Mouse (Mus musculus) embryonic facial prominence, embryonic 10.5 days (tissue): ENCODE data around the gene Brca2. TPM values are rescaled to one million over a fixed set of nuclear protein-coding genes. Genes with fewer than 3 reads are reported as not detected.

ENCODE experiments used
- DNase-seq: peaks from one replicate; pipeline ENCODE4 v3.0.0-alpha.2; 2017; ENCODE audit warnings: low spot score
- H3K27ac ChIP-seq: fragments of 300-500 bp; sonication (generic); replicated peaks from 2 replicates; pipeline ENCODE4 v1.5.1; 2016; ENCODE audit warnings: mild to moderate bottlenecking
- H3K27me3 ChIP-seq: fragments of 300-500 bp; sonication (generic); replicated peaks from 2 replicates; pipeline ENCODE4 v1.6.1; 2016; ENCODE audit warnings: low read depth, mild to moderate bottlenecking; ENCODE audit not compliant: poor library complexity, severe bottlenecking
- H3K36me3 ChIP-seq: fragments of 300-500 bp; sonication (generic); replicated peaks from 2 replicates; pipeline ENCODE4 v1.6.1; 2016; ENCODE audit warnings: mild to moderate bottlenecking, moderate library complexity
- H3K4me1 ChIP-seq: fragments of 300-500 bp; sonication (generic); 2 replicates; pipeline ENCODE4 v1.6.1; 2016
- H3K4me3 ChIP-seq: fragments of 300-500 bp; sonication (generic); 2 replicates; pipeline ENCODE4 v1.5.1; 2016; ENCODE audit warnings: mild to moderate bottlenecking, moderate library complexity
- H3K9me3 ChIP-seq: fragments of 300-500 bp; sonication (generic); 2 replicates; pipeline ENCODE4 v1.6.1; 2016; ENCODE audit warnings: mild to moderate bottlenecking
- WGBS: fragments of 180-500 bp; shearing (Covaris S2); methylation state at CpG from one replicate; pipeline ENCODE4 v1.1.7; 2016; 5-methylcytosine and 5-hydroxymethylcytosine counted together
- polyA plus RNA-seq: library from polyadenylated mRNA; unstranded; fragments of >200 nt; fragmentation: Nextera tagmentation; extraction: Ambion mirVana; gene quantifications from 2 replicates; pipeline ENCODE4 v1.2.1, GENCODE M21; 2016

The Brca2 gene
- polyA plus RNA-seq, 1 experiment from 2014 or later: 42.5 TPM

- Histone ChIP-seq H3K9me3 (no peaks in the 10 kb centered on the region), H3K27ac (no peak overlapping the region), H3K27me3 (no peaks in the 10 kb centered on the region), H3K4me3 (no peak overlapping the region), H3K4me1 (peaks cover 16% of the 10 kb centered on the region), H3K36me3 (peaks cover 3% of the 10 kb centered on the region; the same call in 1 of the 2 replicates)
- WGBS: 89% methylated on average over 1 of the region's 1 CpGs
- no peak for DNase-seq
These were observed 2.9 kb upstream of the Brca2 start for GRCm38 (mm10) chr5:150519551-150519950.

GRCm38 (mm10) chr5:150522867-150523234 lies 421 bp downstream of the Brca2 start:
- Histone ChIP-seq H3K4me1 (peaks cover 16% of the 10 kb centered on the region), H3K27me3 (no peaks in the 10 kb centered on the region)

GRCm38 (mm10) chr5:150525239-150525638 lies 2.8 kb downstream of the Brca2 start:
- no peaks in the 10 kb centered on the region for H3K27me3 ChIP-seq
- H3K4me1 ChIP-seq: peaks cover 16% of the 10 kb centered on the region
- H3K36me3 ChIP-seq: peaks cover 30% of the 10 kb centered on the region
- DNase-seq: no peak
- no peak overlapping the region for H3K27ac ChIP-seq
- 84% methylated on average over 2 of the region's 2 CpGs for WGBS
- no peak overlapping the region for H3K4me3 ChIP-seq
- no peaks in the 10 kb centered on the region for H3K9me3 ChIP-seq

More at GRCm38 (mm10) chr5:150522867-150523234, 421 bp downstream of the Brca2 start:
- 12% methylated on average over 11 of the region's 11 CpGs for WGBS
- DNase-seq: no peak
- peaks cover 19% of the 10 kb centered on the region for H3K36me3 ChIP-seq
- H3K4me3 ChIP-seq: peak overlapping the region; percentile 85
- peak overlapping the region; percentile 98 for H3K27ac ChIP-seq
- no peaks in the 10 kb centered on the region for H3K9me3 ChIP-seq

GRCm38 (mm10) chr5:150541302-150541701 lies 18.9 kb downstream of the Brca2 start:
- 95% methylated on average over 1 of the region's 1 CpGs for WGBS
- H3K9me3 ChIP-seq: peaks cover 14% of the 10 kb centered on the region
- no peak overlapping the region for H3K4me3 ChIP-seq
- H3K4me1 ChIP-seq: no peaks in the 10 kb centered on the region
- DNase-seq: no peak
- H3K27me3 ChIP-seq: no peaks in the 10 kb centered on the region
- H3K27ac ChIP-seq: no peak overlapping the region
- peaks cover 67% of the 10 kb centered on the region for H3K36me3 ChIP-seq

DNA sequence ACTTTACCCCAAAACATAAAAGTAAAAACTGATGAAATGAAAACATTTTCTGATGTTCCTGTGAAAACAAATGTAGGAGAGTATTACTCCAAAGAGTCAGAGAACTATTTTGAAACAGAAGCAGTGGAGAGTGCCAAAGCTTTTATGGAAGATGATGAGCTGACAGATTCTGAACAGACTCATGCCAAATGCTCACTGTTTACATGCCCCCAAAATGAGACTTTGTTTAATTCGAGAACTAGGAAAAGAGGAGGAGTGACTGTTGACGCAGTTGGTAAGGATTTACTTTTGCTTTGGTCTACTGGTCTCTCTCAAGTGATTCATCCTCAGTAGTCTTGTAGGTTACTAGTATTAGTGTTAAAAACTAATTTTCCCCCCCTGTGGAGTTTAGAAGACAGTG lies 20.8 kb downstream of the Brca2 start:
- WGBS: 94% methylated on average over 2 of the region's 2 CpGs
- Histone ChIP-seq H3K9me3 (peaks cover 11% of the 10 kb centered on the region), H3K4me1 (no peaks in the 10 kb centered on the region), H3K36me3 (peaks cover 50% of the 10 kb centered on the region), H3K4me3 (no peak overlapping the region), H3K27ac (no peak overlapping the region), H3K27me3 (no peaks in the 10 kb centered on the region)
- DNase-seq: no peak

DNA sequence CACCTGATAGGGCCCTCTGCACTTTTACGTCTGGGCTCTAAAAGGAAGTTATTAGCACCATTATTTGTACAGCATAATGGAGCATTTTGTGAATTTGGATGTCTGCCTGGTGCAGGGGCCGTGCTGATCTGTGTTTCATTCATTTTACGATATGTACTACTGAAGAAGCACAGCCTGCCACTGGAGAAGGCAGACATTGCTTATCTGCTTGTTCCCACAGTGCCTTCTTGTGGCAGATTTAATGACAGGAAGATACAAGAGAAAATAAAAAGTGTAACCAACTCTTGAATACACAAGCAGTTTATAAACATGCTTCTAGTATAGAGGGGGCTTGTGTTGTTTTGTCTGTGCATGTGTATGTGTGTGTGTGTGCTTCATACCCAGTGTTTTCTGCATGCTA lies 29.2 kb downstream of the Brca2 start:
- no peak for DNase-seq
- Histone ChIP-seq H3K27me3 (no peaks in the 10 kb centered on the region), H3K4me3 (no peak overlapping the region), H3K27ac (no peak overlapping the region), H3K9me3 (no peaks in the 10 kb centered on the region), H3K36me3 (peaks cover 78% of the 10 kb centered on the region), H3K4me1 (no peaks in the 10 kb centered on the region)
- WGBS: 87% methylated on average over 3 of the region's 3 CpGs

DNA sequence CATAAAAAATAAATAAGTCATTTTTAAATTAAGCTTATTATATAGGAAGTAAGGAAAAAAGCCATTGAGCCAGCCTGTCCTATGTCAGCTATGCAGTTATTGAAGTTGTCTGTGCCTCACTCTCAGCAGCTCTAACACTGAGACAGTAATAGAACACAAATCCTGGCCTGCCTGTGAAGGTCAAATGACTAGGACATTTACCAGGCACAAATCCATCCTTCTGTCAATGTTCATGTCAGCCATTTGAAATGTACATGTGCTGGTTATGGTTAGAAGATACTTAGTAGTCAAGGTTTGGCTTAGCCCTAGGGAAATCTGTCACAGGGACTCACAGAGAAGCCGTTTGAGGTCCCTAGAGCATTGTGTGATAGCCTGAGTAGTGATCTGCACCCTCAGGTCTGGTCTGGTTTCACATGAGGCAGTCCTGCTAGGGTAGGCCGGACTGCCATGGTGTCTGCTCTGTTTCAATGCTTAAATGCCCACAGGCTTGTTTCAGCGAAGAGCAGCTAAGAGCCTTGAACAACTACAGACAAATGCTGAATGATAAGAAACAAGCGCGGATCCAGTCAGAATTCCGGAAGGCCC lies 37.2 kb downstream of the Brca2 start:
- no peak overlapping the region for H3K4me3 ChIP-seq
- 91% methylated on average over 6 of the region's 6 CpGs for WGBS
- no peak overlapping the region for H3K27ac ChIP-seq
- no peak for DNase-seq
- H3K27me3 ChIP-seq: no peaks in the 10 kb centered on the region
- H3K4me1 ChIP-seq: no peaks in the 10 kb centered on the region
- peaks cover 94% of the 10 kb centered on the region for H3K36me3 ChIP-seq
- H3K9me3 ChIP-seq: no peaks in the 10 kb centered on the region

GRCm38 (mm10) chr5:150560851-150561250 lies 38.4 kb downstream of the Brca2 start:
- Histone ChIP-seq H3K4me1 (no peaks in the 10 kb centered on the region), H3K27me3 (no peaks in the 10 kb centered on the region), H3K36me3 (peaks cover 94% of the 10 kb centered on the region), H3K4me3 (no peak overlapping the region), H3K27ac (no peak overlapping the region), H3K9me3 (no peaks in the 10 kb centered on the region)
- WGBS: 98% methylated on average over 5 of the region's 5 CpGs
- DNase-seq: no peak

DNA sequence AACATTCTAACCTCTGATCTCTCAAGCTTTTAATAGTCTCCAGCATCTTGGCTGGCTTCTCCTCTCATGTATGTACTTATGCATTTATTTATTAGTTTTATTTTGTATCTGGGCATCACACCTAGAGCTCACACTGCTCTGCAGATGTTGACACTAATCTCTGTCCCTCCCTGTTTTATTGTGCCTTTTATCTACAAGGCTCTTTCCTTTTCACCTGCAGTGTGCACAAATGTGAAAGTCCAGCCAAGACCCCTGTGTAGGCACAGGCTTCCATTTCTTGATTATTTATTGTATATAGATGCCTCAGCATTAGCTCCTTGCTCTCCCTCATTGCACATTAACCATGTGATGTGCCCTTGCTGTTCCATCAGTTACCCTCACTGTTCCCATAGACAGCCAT lies 38.9 kb downstream of the Brca2 start:
- Histone ChIP-seq H3K27me3 (no peaks in the 10 kb centered on the region), H3K4me3 (no peak overlapping the region), H3K4me1 (no peaks in the 10 kb centered on the region), H3K9me3 (no peaks in the 10 kb centered on the region), H3K27ac (no peak overlapping the region), H3K36me3 (peaks cover 97% of the 10 kb centered on the region)
- no peak for DNase-seq

- Histone ChIP-seq H3K4me3 (no peak overlapping the region), H3K4me1 (no peaks in the 10 kb centered on the region), H3K36me3 (peaks cover 99% of the 10 kb centered on the region), H3K9me3 (no peaks in the 10 kb centered on the region), H3K27ac (no peak overlapping the region), H3K27me3 (no peaks in the 10 kb centered on the region)
- no peak for DNase-seq
- 91% methylated on average over 5 of the region's 5 CpGs for WGBS
These were observed 39.4 kb downstream of the Brca2 start for GRCm38 (mm10) chr5:150561783-150562182.

DNA sequence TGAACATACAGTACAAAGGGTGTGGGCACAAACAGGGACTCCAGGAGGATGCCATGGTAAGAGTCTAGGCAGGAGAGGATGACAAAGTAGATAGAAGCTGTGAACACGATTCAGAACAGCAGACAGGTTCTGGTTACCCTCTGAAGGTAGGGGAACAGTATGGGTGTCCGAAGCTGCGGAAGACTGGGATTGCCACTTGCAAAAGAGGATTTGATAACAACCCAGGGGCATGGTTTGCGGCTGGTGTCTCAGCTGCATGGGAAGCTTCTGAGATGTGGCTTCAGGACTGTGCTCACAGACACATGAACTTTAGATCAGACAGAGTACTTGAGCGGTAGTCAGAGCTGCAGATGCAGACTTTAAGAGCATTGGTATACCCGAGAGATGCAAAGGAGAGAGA lies 42.0 kb downstream of the Brca2 start:
- no peaks in the 10 kb centered on the region for H3K4me1 ChIP-seq
- WGBS: 92% methylated on average over 6 of the region's 6 CpGs
- H3K9me3 ChIP-seq: no peaks in the 10 kb centered on the region
- peak; percentile 4 for DNase-seq
- H3K36me3 ChIP-seq: peaks cover 98% of the 10 kb centered on the region
- H3K27ac ChIP-seq: no peak overlapping the region
- H3K27me3 ChIP-seq: no peaks in the 10 kb centered on the region
- no peak overlapping the region for H3K4me3 ChIP-seq

- WGBS: 74% methylated on average over 3 of the region's 3 CpGs
- no peak overlapping the region for H3K27ac ChIP-seq
- H3K27me3 ChIP-seq: no peaks in the 10 kb centered on the region
- DNase-seq: no peak
- peaks cover 98% of the 10 kb centered on the region for H3K36me3 ChIP-seq
- no peak overlapping the region for H3K4me3 ChIP-seq
- no peaks in the 10 kb centered on the region for H3K4me1 ChIP-seq
- no peaks in the 10 kb centered on the region for H3K9me3 ChIP-seq
These were observed 43.8 kb downstream of the Brca2 start for GRCm38 (mm10) chr5:150566226-150566625.

DNA sequence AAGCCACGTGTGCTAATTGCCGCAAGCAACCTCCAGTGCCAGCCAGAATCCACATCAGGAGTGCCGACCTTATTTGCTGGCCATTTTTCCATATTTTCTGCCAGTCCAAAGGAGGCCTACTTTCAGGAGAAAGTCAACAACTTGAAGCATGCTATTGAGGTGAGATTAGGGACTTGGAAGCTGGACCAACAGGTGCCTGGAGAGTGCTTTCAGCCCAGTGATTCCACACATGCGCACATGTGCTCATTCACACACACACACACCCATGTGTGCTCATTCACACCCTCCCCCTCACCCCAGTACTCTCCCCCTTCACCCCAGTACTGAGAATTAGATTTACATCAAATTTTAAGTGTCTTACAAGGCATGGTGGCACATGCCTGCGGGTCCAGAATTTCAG lies 44.5 kb downstream of the Brca2 start:
- Histone ChIP-seq H3K9me3 (no peaks in the 10 kb centered on the region), H3K4me1 (no peaks in the 10 kb centered on the region), H3K4me3 (no peak overlapping the region), H3K27ac (no peak overlapping the region), H3K36me3 (peaks cover 95% of the 10 kb centered on the region), H3K27me3 (no peaks in the 10 kb centered on the region)
- DNase-seq: no peak
- WGBS: 91% methylated on average over 5 of the region's 5 CpGs
